Comparison of ENCODE assay signal across 8 mouse cellular contexts in the genomic region with DNA sequence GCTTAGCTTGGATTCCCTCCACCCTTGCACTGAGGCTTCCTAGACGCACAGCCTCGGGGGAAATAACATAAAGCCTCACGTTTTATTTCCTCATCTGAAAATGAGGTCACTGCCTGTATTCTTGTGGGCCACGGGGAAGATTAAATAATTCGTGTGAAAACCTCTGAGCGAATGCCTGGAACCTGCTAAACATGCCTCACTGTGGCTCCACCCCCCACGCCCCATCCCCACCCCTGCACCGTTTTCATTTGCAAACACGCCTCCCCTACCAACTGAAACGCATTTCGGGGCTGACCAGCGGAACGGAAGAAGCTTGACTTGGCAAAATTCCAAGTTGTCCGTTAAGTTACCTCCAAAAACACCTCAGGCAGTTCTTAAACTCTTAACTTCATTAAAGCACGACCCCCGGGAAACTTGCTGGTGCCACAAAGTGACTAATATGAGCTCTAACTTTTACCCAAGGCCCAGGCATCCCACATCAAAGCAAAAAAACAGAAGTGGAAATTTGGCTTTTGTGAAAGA. TPM values are rescaled to one million over a fixed set of nuclear protein-coding genes. Genes with fewer than 3 reads are reported as not detected.
DNase-seq lines count a peak whose midpoint lies in the region; ATAC-seq and TF ChIP-seq lines count a peak whose summit lies in the region.

No protein-coding gene starts in this region.

- no peaks in the 10 kb centered on the region for H3K27me3 ChIP-seq in neural tube, embryonic 11.5 days (ENCODE audit: control insufficient read depth, insufficient read depth, low read length)
- H3K27me3 ChIP-seq in embryonic facial prominence, embryonic 10.5 days (replicated peaks; ENCODE audit: low read depth, poor library complexity, severe bottlenecking) = no peaks in the 10 kb centered on the region
- H3K27me3 ChIP-seq in intestine, embryonic 14.5 days (replicated peaks; ENCODE audit: control insufficient read depth, insufficient read depth, low read length) = no peaks in the 10 kb centered on the region
- no peaks in the 10 kb centered on the region for H3K27me3 ChIP-seq in cerebellum, adult 2 months (ENCODE audit: control insufficient read depth, insufficient read depth, low read length)

- no peaks in the 10 kb centered on the region for H3K36me3 ChIP-seq in neural tube, embryonic 11.5 days (ENCODE audit: control insufficient read depth, insufficient read depth, low read length)
- no peaks in the 10 kb centered on the region for H3K36me3 ChIP-seq in embryonic facial prominence, embryonic 10.5 days (replicated peaks)
- H3K36me3 ChIP-seq in intestine, embryonic 14.5 days (ENCODE audit: control insufficient read depth, insufficient read depth, low read length) = no peaks in the 10 kb centered on the region

- 0 out of 2 replicates have a peak overlapping the region, but pooled peaks have one; percentile 7 for H3K4me2 ChIP-seq in neural tube, embryonic 11.5 days (ENCODE audit: low read depth)
- H3K4me2 ChIP-seq in intestine, embryonic 14.5 days (ENCODE audit: low read length) = peak overlapping the region; percentile 44

- no peak overlapping the region for H3K4me3 ChIP-seq in neural tube, embryonic 11.5 days (ENCODE audit: low read depth, low read length)
- peak overlapping the region; percentile 40; the same call in 1 of the 2 replicates for H3K4me3 ChIP-seq in embryonic facial prominence, embryonic 10.5 days
- 0 out of 2 replicates have a peak overlapping the region, but pooled peaks have one; percentile 15 for H3K4me3 ChIP-seq in intestine, embryonic 14.5 days (ENCODE audit: low read depth, low read length)
- H3K4me3 ChIP-seq in cerebellum, adult 2 months (replicated peaks; ENCODE audit: insufficient read depth, low read depth, low read length) = no peak overlapping the region

- no peak for DNase-seq in neural tube, embryonic 11.5 days (ENCODE audit: low spot score)
- no peak for DNase-seq in neural tube, embryonic 10.5 days (ENCODE audit: extremely low spot score, low spot score)
- peak; percentile 43 for DNase-seq in embryonic facial prominence, embryonic 10.5 days (ENCODE audit: low spot score)
- no peak for DNase-seq in intestine, embryonic 14.5 days (ENCODE audit: low spot score)
- peak; percentile 60 for DNase-seq in naive thymus-derived CD4-positive, alpha-beta T cell, adult 2 months (ENCODE audit: low read depth)
- DNase-seq in right cerebral cortex, postnatal 4 days = no peak
- no peak for DNase-seq in layer of hippocampus, adult 8-10 months (ENCODE audit: low spot score in 2 of 2)
- DNase-seq in cerebellum, adult 2 months = no peak

- 34% methylated on average over 16 of the region's 16 CpGs for WGBS in neural tube, embryonic 11.5 days
- 22% methylated on average over 16 of the region's 16 CpGs for WGBS in embryonic facial prominence, embryonic 10.5 days
- WGBS in intestine, embryonic 14.5 days = 18% methylated on average over 16 of the region's 16 CpGs
- 18% methylated on average over 16 of the region's 16 CpGs for WGBS in cerebellum, adult 2 months

- H3K4me1 ChIP-seq in neural tube, embryonic 11.5 days (ENCODE audit: control insufficient read depth, insufficient read depth, low read length) = no peaks in the 10 kb centered on the region
- peaks cover 29% of the 10 kb centered on the region for H3K4me1 ChIP-seq in embryonic facial prominence, embryonic 10.5 days
- H3K4me1 ChIP-seq in intestine, embryonic 14.5 days (replicated peaks; ENCODE audit: control insufficient read depth, insufficient read depth, low read length) = peaks cover 19% of the 10 kb centered on the region; the same call in 1 of the 2 replicates
- no peaks in the 10 kb centered on the region; the same call in 1 of the 2 replicates for H3K4me1 ChIP-seq in cerebellum, adult 2 months (ENCODE audit: control insufficient read depth, insufficient read depth, low read length)

- no peak for TF ChIP-seq CTCF in cerebellum, adult 2 months (IDR thresholded peaks at IDR 0.05; ENCODE audit: borderline replicate concordance, insufficient read depth, low read depth, low read length)

- no peaks in the 10 kb centered on the region for H3K9me3 ChIP-seq in neural tube, embryonic 11.5 days (ENCODE audit: control insufficient read depth, low read length)
- H3K9me3 ChIP-seq in embryonic facial prominence, embryonic 10.5 days = no peaks in the 10 kb centered on the region
- no peaks in the 10 kb centered on the region for H3K9me3 ChIP-seq in intestine, embryonic 14.5 days (ENCODE audit: control insufficient read depth, low read length)

- TF ChIP-seq POLR2A in cerebellum, adult 2 months (IDR thresholded peaks at IDR 0.05; ENCODE audit: borderline replicate concordance, insufficient read depth, low read length) = no peak

- no peak overlapping the region for H3K9ac ChIP-seq in neural tube, embryonic 11.5 days (ENCODE audit: low read length)
- H3K9ac ChIP-seq in intestine, embryonic 14.5 days (ENCODE audit: low read length) = no peak overlapping the region

- no peak for ATAC-seq in neural tube, embryonic 11.5 days (ENCODE audit: insufficient read depth, low FRiP score, low TSS enrichment)
- ATAC-seq in intestine, embryonic 14.5 days (replicated peaks; ENCODE audit: low FRiP score, low TSS enrichment, low read depth) = no peak

- H3K27ac ChIP-seq in neural tube, embryonic 11.5 days (ENCODE audit: low read depth, low read length) = no peak overlapping the region
- H3K27ac ChIP-seq in embryonic facial prominence, embryonic 10.5 days (replicated peaks) = no peak overlapping the region
- H3K27ac ChIP-seq in intestine, embryonic 14.5 days (ENCODE audit: low read depth) = no peak overlapping the region
- no peak overlapping the region for H3K27ac ChIP-seq in cerebellum, adult 2 months (ENCODE audit: insufficient read depth, low read length)

RNA-seq across cellular contexts. Expression of gene Dapp1, which starts 25.7 kb away (rescaled TPM):
- polyA plus RNA-seq in neural tube, embryonic 11.5 days (2014; fragmentation: Nextera tagmentation; extraction: Ambion mirVana) = 1.6 and 2.6 TPM in 2 replicates
- 2.1 and 2.3 TPM in 2 replicates for polyA plus RNA-seq in embryonic facial prominence, embryonic 10.5 days (2016; fragmentation: Nextera tagmentation; extraction: Ambion mirVana)
- 14.4 and 14.5 TPM in 2 replicates for polyA plus RNA-seq in intestine, embryonic 14.5 days (2014; fragmentation: Nextera tagmentation; extraction: Ambion mirVana)
- 1 to 10 TPM; 5.3 to 8.4 (median 7.6) TPM for total RNA-seq in layer of hippocampus, adult 8-10 months (2022)
- 0.79 and 1.1 TPM in 2 replicates for polyA plus RNA-seq in cerebellum, adult 2 months (2012; rRNA removed)

RNA-seq across cellular contexts. Expression of gene Lamtor3, which starts 37.3 kb away (rescaled TPM):
- 94.8 and 97.7 TPM in 2 replicates for polyA plus RNA-seq in neural tube, embryonic 11.5 days (2014; fragmentation: Nextera tagmentation; extraction: Ambion mirVana)
- 86.7 and 88.8 TPM in 2 replicates for polyA plus RNA-seq in embryonic facial prominence, embryonic 10.5 days (2016; fragmentation: Nextera tagmentation; extraction: Ambion mirVana)
- polyA plus RNA-seq in intestine, embryonic 14.5 days (2014; fragmentation: Nextera tagmentation; extraction: Ambion mirVana) = 106 and 110 TPM in 2 replicates
- 10 to 100 TPM; 60.2 to 72.0 (median 65.2) TPM for total RNA-seq in layer of hippocampus, adult 8-10 months (2022)
- 92.8 and 95.0 TPM in 2 replicates for polyA plus RNA-seq in cerebellum, adult 2 months (2012; rRNA removed)

Comparison
In these comparisons a context has a peak if more than half of its experiments do, and no peak if none do; other contexts are left out.
1. DNase-seq: peak in embryonic facial prominence, embryonic 10.5 days (single experiment) and naive thymus-derived CD4-positive, alpha-beta T cell, adult 2 months (single experiment); none in neural tube, embryonic 11.5 days (single experiment), neural tube, embryonic 10.5 days (single experiment), intestine, embryonic 14.5 days (single experiment), right cerebral cortex, postnatal 4 days (single experiment), layer of hippocampus, adult 8-10 months (0 of 2) and cerebellum, adult 2 months (0 of 2).
2. H3K4me3 ChIP-seq: peak in embryonic facial prominence, embryonic 10.5 days (single experiment) and intestine, embryonic 14.5 days (single experiment); none in neural tube, embryonic 11.5 days (single experiment) and cerebellum, adult 2 months (single experiment).